Mouse (Mus musculus) cerebellum, adult 9-11 months (tissue): Measurements from ENCODE around the gene Lsm12.

ENCODE experiments used
- DNase-seq: peaks from one replicate; pipeline ENCODE4 v3.0.0; 2022

Lsm12 gene

DNA sequence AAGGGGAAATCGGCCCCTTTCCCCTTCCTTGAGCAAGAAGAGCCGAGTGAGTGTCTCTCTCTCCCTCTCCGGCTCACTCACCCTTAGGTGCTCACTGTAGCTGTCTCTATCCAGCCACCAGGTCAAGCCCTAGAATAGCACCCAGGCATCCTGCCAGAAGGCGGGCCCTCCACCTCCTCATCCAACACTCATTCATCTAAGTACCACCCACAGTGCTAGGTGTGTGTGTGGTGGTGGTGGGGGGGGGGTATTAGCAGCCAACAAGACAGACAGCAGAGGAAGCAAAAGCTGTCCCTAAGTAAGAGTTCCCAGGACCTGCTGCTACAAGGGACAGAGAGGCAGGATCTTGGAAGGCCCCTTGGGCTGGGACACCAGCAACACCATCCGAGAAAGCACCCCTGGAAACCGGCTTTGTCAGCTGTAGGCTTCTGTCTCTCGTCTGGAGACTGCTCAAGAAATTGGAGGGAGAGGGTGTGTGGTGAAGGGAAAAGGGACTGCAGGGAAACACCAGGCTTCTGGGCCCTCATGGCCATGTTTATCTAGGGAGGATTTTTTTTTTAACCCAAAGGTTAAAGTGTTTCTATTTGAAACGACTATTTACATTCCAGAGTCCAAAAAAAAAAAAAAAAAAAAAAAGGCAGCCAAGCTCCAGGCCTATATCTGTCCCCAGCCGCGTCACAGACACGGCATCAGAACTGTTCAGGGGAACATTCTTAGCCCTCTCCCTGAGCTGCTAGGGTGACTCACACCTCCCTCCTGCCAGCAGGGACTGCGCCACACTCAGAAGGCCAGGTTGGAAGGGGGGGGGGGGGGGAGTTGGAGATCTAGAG is 31.2 kb upstream of the Lsm12 start:
- peak; percentile 69 for DNase-seq

DNA sequence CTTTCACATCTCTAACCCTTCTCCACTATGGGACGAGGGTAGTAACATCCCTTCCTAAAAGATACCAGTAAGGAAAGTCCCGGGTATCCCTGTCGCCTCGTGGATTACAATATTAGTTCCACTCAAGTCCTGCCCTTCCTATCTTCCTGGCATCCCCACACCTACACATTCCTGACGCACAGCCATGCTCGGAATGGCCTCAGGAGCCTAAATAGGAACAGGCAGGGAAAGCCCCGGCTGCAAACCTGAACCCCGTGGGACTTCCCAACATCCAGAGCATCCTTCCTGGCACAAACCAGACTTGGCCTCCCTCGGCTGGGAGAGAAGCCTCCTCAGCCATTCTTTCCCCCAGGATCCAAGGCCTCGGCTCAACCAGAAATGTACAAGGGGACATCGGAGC is 30.4 kb upstream of the Lsm12 start:
- peak; percentile 33 for DNase-seq

GRCm38 (mm10) chr11:102214430-102215156 is 29.5 kb upstream of the Lsm12 start:
- peak; percentile 68 for DNase-seq

DNA sequence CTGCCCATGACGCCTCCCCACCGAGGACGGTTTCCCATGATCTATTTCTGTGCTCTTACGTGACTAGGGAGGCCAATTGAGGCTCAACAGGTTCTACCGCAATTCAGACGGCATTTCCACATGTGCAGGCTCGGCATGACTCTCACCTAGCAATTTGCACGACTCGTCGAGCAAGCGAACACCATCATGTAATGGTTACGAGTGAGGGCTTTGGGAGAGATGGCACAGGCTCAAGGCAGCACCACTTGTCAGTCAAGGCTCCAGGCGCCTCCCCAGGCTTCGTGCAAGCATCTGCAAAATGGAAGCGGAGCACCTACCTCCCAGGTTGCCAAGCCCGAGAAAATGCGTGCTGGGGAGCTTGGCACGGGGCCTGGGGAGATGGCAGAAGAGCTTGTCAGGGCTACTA is 26.8 kb upstream of the Lsm12 start:
- DNase-seq = peak; percentile 64

DNA sequence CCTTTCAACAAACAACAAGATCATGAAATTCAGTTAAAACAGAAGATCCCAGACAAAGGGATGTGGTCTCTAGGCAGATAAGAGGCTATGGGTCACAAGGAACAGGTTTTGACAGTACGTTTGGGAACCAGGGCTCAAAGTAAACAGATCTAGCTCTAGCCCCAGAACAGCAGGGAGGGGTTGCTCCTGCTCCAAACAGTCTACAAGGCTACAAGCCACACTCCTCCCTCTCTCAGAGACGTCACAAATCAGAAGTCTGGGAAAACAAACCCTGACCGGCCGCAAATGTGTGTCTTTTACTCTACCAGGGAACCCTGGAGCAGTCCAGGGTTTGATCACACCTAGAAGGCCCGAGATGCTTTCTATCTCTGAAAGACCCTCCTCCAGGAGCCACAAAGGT is 25.9 kb upstream of the Lsm12 start:
- DNase-seq = peak; percentile 14

GRCm38 (mm10) chr11:102210185-102210584 is 25.1 kb upstream of the Lsm12 start:
- peak; percentile 46 for DNase-seq

- peak; percentile 89 for DNase-seq
These were observed 24.6 kb upstream of the Lsm12 start for GRCm38 (mm10) chr11:102209742-102210141.

DNA sequence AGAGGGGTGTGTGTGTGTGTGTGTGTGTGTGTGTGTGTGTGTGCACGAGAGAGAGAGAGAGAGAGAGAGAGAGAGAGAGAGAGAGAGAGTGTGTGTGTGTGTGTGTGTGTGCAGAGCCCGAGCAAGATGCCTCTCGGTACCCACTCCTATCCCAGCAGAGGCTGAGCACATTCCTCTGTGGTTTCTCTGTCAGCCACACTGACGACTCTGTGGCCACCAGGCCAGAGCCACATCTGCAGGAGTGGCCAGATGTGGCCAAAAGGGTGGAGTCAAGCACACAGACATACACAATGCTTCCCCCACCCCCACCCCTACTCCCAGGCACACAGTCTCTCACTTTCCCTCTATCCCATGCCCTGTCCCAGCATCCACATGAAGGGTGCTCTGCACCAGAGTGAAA is 23.8 kb upstream of the Lsm12 start:
- DNase-seq = no peak

GRCm38 (mm10) chr11:102207825-102208777 is 23.0 kb upstream of the Lsm12 start:
- DNase-seq = no peak

- DNase-seq = no peak
These were observed 21.4 kb upstream of the Lsm12 start for GRCm38 (mm10) chr11:102206481-102206880.

DNA sequence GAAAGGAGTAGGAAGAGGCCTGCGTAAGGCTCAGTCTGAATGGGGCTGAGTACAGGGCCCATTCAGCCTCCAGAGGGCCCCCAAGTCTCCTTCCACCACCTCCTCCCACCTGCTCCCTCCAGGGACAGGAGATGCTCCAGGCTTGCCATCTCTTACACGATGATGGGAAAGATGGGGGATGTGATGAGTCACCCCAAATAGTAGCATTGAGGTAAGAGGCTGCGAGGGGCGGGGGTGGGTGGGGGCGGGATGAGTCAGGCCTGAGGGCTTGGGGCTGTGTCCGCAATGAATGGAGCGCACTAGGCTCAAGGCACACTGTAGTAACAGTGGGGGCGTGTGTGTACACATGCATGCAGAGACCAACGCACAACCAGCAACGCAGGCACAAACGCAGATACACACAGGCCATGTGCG is 16.3 kb upstream of the Lsm12 start:
- DNase-seq = peak; percentile 29

GRCm38 (mm10) chr11:102199856-102200255 is 14.8 kb upstream of the Lsm12 start:
- DNase-seq = peak; percentile 23

DNA sequence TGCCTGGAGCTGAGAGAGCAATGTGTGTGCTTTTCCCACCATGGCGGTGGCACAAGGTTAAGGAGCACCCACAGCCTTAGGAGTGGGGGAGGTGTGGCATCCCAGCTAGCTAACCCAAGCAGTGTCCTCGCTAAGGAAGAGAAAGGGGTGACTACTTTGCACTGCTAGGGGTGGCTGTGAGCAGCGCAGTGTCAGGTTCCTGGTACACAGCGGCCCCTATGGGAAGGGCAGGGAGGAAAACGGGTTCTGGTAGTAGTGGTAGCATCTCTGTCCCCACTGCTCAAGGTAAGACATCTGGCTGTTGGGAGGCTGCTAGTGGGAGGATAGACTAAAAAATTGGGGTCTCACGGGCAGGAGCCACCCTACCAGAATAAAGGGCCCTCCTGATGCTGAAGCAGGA is 13.1 kb upstream of the Lsm12 start:
- no peak for DNase-seq

DNA sequence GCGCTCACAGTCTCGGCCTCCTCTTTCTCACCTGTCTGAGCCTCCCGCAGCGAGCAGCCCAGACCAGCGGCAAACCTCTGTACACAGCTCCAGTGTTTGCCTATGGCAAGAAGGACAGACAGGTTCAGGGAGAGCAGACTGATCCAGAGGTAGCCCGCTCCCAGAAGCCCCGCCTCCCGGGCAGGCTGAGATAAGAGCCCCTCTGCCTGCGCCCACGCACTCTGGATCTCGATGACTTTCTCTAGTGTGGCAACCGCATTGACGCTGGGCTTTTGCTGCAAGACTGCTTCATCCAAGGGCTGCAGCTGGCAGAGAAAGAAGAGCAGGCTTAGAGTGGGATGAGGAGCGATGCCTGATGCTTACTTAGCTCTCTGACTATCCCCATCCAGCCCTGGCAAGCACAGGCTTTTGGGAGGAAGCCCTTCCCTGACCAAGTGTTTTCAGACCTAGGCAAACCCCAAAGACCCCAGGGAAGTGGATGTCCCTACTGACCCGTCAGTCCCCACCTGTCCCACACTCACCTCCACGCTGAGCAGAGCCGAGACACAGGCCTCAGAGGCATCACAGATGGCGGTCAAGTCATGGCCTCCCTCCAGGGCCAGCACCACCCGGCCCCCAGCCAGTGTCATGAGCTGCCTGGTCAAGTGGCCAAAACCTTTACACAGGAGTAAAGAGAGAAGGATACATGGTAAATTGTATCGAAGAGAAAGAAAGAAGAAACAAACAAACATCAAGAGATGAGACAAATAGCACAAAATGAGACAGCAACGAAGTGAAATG is 11.1 kb upstream of the Lsm12 start:
- peak; percentile 46 for DNase-seq

DNA sequence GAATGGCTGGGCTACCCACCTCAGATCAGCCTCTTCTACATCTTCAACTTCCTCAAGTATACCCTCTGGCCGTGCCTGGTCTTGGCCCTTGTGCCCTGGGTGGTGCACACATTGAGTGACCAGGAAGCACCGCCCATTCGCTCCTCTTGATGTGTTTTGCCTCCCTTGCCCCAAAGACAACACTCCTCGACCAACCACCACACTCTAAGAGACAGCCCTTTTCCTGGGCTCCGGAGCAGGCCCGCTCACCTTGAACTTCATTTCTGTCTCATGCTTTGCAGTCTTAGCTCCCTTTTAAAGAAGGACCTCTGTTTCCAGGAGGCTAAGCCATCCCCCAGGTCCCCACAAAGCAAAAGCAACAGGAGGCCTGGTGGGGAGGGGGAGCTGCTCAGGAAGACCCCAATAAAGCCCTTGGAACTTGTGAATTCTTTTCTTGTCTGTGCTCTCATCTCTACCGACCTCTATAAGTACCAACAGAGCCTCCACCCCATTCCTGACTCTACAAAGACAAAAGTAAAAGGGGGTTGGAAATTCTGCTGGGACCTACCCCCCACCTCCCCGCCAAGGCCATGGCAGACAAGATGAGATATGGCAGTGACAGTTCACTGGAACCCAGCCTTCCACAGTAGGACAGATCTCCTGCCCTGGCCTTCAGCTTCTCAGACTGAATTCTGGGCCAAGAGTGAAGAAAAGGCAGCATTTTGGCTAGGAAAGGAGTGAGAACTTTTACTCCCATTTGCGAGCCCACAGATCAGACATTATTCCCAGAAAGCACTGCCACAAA is 8.8 kb upstream of the Lsm12 start:
- DNase-seq = no peak

GRCm38 (mm10) chr11:102190848-102191247 is 5.8 kb upstream of the Lsm12 start:
- DNase-seq = no peak

DNA sequence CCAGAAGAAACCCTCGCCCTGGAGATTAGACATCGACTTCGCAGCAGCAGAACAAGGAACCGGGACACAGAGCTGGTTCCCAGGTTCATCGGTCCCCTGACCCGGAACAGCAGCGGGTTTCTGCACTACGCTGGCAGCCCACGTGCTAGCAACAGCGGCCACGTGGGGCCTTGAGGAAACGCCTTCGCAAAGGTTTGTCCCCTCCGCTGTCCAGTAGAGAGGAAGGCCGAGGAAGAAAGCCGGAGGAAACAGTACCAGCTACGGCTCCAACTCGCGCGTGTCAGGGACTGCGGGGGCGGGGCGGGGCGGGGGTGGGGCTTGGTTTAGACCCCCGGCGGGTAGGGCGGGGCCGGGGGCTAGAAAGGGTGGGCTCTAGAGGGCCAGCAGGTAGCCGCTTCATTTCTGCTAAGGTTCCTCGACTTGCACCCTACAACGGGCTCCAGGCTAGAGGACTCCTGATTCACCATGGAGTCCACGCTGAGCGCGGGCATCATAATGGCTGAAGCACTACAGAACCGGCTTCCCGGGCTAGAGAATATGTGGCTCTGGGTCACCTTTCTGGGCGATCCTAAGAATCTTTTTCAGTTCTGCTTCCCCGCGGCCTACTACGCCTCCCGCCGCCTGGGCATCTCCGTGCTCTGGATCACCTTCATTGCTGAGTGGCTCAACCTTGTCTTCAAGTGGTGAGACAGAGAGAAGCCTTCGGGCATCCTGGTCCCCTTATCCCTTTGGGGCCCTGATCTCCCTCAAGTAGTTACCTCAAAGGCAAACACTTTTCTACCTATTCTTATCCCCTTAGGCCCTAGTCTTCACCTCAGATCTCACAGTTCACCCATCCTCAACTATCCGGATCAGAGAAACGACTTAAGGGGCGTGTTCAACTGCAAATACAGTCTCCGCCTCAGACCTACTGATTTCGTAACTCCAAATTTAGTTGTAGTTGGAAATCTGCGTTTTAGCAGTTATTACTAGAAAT is 4.7 kb upstream of the Lsm12 start, which contains the start of gene G6pc3:
Gene G6pc3 (plus strand): TSS at position 160 of the 976 bp plus-strand sequence.
- DNase-seq = peak; percentile 91

DNA sequence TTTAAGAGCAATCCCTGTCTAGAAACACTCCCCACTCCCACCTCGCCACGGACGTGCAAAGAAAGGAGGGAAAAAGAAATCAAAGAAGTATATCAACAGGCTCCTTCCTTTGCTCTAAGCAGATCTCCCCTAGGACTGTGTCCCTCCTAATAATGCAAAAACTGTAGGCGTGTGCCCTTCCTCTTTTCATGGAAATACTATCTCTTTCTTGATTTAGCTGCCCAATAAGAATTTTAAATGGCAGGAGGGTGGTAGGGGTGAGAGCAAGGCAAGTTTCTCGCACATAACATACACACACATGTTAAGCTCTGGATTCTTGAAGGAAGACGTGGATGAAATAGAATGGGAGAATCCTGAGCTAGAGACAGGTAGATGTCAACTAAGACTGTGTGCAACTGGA is 3.9 kb upstream of the Lsm12 start:
- peak; percentile 30 for DNase-seq

- no peak for DNase-seq
These were observed 1.1 kb upstream of the Lsm12 start for GRCm38 (mm10) chr11:102186235-102186634.

DNA sequence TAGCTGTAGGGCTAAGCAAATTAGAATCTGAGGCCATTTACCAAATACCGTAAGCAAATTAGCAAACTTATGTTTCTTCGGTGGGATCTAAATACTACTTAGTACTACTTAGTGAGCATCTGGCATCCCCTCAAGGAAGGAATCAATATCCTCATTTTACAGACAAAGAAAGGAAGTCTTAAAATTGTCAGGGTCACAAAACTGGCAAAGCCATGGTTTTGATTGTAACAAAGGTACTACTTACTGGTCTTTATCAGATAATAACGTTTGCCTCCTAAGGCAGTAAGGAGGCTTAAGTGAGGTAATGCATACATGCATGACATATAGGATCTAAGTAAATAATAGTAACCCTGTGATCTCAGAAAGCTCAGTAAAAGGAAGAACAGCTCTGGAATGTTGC is 581 bp upstream of the Lsm12 start:
- DNase-seq = no peak
